Mouse (Mus musculus) lung, postnatal 4 days (tissue): ENCODE data around the gene Iffo2.

Experiments
- DNase-seq, 2 experiments: peaks; one replicate each; pipeline ENCODE4 v3.0.0; 2021

Iffo2 gene

GRCm38 (mm10) chr4:139582903-139583302 is 52.6 kb downstream of the Iffo2 start:
- DNase-seq = no peak

GRCm38 (mm10) chr4:139583629-139584245 is 53.4 kb downstream of the Iffo2 start:
- DNase-seq = no peak

- DNase-seq = no peak
Measured at GRCm38 (mm10) chr4:139584704-139585103, 54.4 kb downstream of the Iffo2 start.

- DNase-seq = no peak
Measured at GRCm38 (mm10) chr4:139585713-139586112, 55.4 kb downstream of the Iffo2 start.

GRCm38 (mm10) chr4:139587370-139587769 is 57.0 kb downstream of the Iffo2 start:
- peak; percentile 53 to 64 for DNase-seq

- no peak for DNase-seq
Measured at GRCm38 (mm10) chr4:139587773-139588172, 57.4 kb downstream of the Iffo2 start.

- no peak for DNase-seq
Measured at GRCm38 (mm10) chr4:139589351-139590027, 59.1 kb downstream of the Iffo2 start.

- no peak for DNase-seq
Measured at GRCm38 (mm10) chr4:139590446-139590845, 60.1 kb downstream of the Iffo2 start.

GRCm38 (mm10) chr4:139592895-139593294 is 62.5 kb downstream of the Iffo2 start:
- DNase-seq = no peak

GRCm38 (mm10) chr4:139593383-139593782 is 63.0 kb downstream of the Iffo2 start:
- no peak for DNase-seq

GRCm38 (mm10) chr4:139594062-139594461 is 63.7 kb downstream of the Iffo2 start:
- DNase-seq = no peak

GRCm38 (mm10) chr4:139596715-139597114 is 66.4 kb downstream of the Iffo2 start:
- DNase-seq = no peak

- no peak for DNase-seq
Measured at GRCm38 (mm10) chr4:139597286-139598284, 67.2 kb downstream of the Iffo2 start.

GRCm38 (mm10) chr4:139598356-139598755 is 68.0 kb downstream of the Iffo2 start:
- DNase-seq = no peak

GRCm38 (mm10) chr4:139598950-139599518 is 68.7 kb downstream of the Iffo2 start:
- peak; percentile 93 to 96 for DNase-seq

- DNase-seq = no peak
Measured at GRCm38 (mm10) chr4:139601519-139602356, 71.4 kb downstream of the Iffo2 start.

GRCm38 (mm10) chr4:139602357-139603244 is 72.3 kb downstream of the Iffo2 start, which contains the start of gene Gm21969:
Gene Gm21969, plus strand, starts transcription at chr4:139603186.
- peak; percentile 69 to 79 for DNase-seq

GRCm38 (mm10) chr4:139605216-139605615 is 74.9 kb downstream of the Iffo2 start:
- no peak for DNase-seq

- no peak for DNase-seq
Measured at GRCm38 (mm10) chr4:139606732-139607131, 76.4 kb downstream of the Iffo2 start.

GRCm38 (mm10) chr4:139608975-139609374 is 78.6 kb downstream of the Iffo2 start:
- DNase-seq = no peak

- DNase-seq = no peak
Measured at GRCm38 (mm10) chr4:139610954-139611353, 80.6 kb downstream of the Iffo2 start.
